Mouse (Mus musculus) liver, embryonic 14.5 days (tissue): ENCODE data around the gene Rptn. TPM values are rescaled to one million over a fixed set of nuclear protein-coding genes. Genes with fewer than 3 reads are reported as not detected.

Experiments
- ATAC-seq: fragments of 200-750 bp; cut with Nextera tagmentation; 2 replicates; pipeline ENCODE4 v1.8.0; 2017; ENCODE audit warnings: moderate number of reproducible peaks, mild to moderate bottlenecking, moderate library complexity; ENCODE audit not compliant: insufficient read depth
- DNase-seq, 3 experiments: peaks; one replicate each; pipeline ENCODE4 v3.0.0-alpha.2; 2012 to 2013; ENCODE audit warnings: low read depth in 3 of 3, low spot score in 3 of 3
- H3K27ac ChIP-seq: fragments of 300-500 bp; sonication (generic); 2 replicates; pipeline ENCODE4 v1.5.1; 2014; ENCODE audit warnings: moderate library complexity, mild to moderate bottlenecking, control low read depth, inconsistent platforms
- H3K27me3 ChIP-seq: fragments of 300-500 bp; sonication (generic); 2 replicates; pipeline ENCODE4 v1.6.1; 2014; ENCODE audit warnings: mild to moderate bottlenecking, low read length, moderate library complexity; ENCODE audit not compliant: control insufficient read depth, insufficient read depth
- H3K36me3 ChIP-seq: fragments of 300-500 bp; sonication (generic); replicated peaks from 2 replicates; pipeline ENCODE4 v1.6.1; 2014; ENCODE audit warnings: low read depth; ENCODE audit not compliant: control insufficient read depth, insufficient read depth
- H3K4me1 ChIP-seq, 2 experiments: fragments of 200-500 bp in 1 of 2; fragments of 300-500 bp in 1 of 2; sonication (generic) in 1 of 2; replicated peaks; 2 replicates each; pipeline ENCODE4 v1.6.1; 2012 to 2014; ENCODE audit warnings: antibody characterized with exemption in 1 of 2, inconsistent platforms in 1 of 2, low read length in 1 of 2; ENCODE audit not compliant: control insufficient read depth in 2 of 2, insufficient read depth in 2 of 2
- H3K4me2 ChIP-seq: fragments of 300-500 bp; sonication (generic); 2 replicates; pipeline ENCODE4 v1.6.1; 2014; ENCODE audit warnings: low read depth, mild to moderate bottlenecking, control low read depth, moderate library complexity
- H3K4me3 ChIP-seq, 2 experiments: fragments of 200-500 bp in 1 of 2; fragments of 300-500 bp in 1 of 2; sonication (generic) in 1 of 2; 2 replicates each; pipeline ENCODE4 v1.5.1; 2012 to 2014; ENCODE audit warnings: low read depth in 2 of 2, low read length in 2 of 2, mild to moderate bottlenecking in 2 of 2, control low read depth in 1 of 2, inconsistent platforms in 1 of 2, moderate library complexity in 1 of 2; ENCODE audit not compliant: insufficient read depth in 1 of 2
- H3K9ac ChIP-seq: fragments of 300-500 bp; sonication (generic); replicated peaks from 2 replicates; pipeline ENCODE4 v1.6.1; 2014; ENCODE audit warnings: mild to moderate bottlenecking, control low read depth, moderate library complexity
- H3K9me3 ChIP-seq: fragments of 300-500 bp; sonication (generic); 2 replicates; pipeline ENCODE4 v1.6.1; 2016; ENCODE audit warnings: low read length, mixed read lengths; ENCODE audit not compliant: control insufficient read depth
- CTCF ChIP-seq: IDR thresholded peaks from 2 replicates; pipeline ENCODE4 v1.5.1; 2016; ENCODE audit warnings: antibody characterized with exemption, low read depth, control low read depth
- EP300 ChIP-seq: IDR thresholded peaks from 2 replicates; pipeline ENCODE4 v1.6.1; 2016; ENCODE audit warnings: antibody characterized with exemption, low read depth
- WGBS: fragments of 180-500 bp; shearing (Covaris S2); extraction: QIAGEN DNeasy Blood & Tissue Kit; methylation state at CpG from one replicate; pipeline ENCODE4 v1.1.7; 2014; ENCODE audit not compliant: insufficient replicate concordance; 5-methylcytosine and 5-hydroxymethylcytosine counted together
- polyA plus RNA-seq, 2 experiments: library from polyadenylated mRNA; depleted of rRNA in 1 of 2; stranded (reverse) in 1 of 2; unstranded in 1 of 2; fragments of >200 nt; fragmentation: Nextera tagmentation in 1 of 2; extraction: Ambion mirVana in 1 of 2; gene quantifications; 2 replicates each; pipeline versions ENCODE4 v1.2.1 to v1.2.3; 2012 to 2014

The Rptn gene
- polyA plus RNA-seq (2012; rRNA removed) (0.01 TPM in 2 replicates), polyA plus RNA-seq (2014; fragmentation: Nextera tagmentation; extraction: Ambion mirVana) (not detected in 2 replicates)

GRCm38 (mm10) chr3:93393366-93393765, at the start of gene Rptn:
Gene Rptn, plus strand, starts transcription at chr3:93393699.
- no peak for DNase-seq
- Histone ChIP-seq H3K27ac (no peak within 1 kb of the TSS), H3K9ac (no peak within 1 kb of the TSS), H3K36me3 (no peaks in the 10 kb centered on the region), H3K9me3 (no peaks in the 10 kb centered on the region), H3K4me1 (no peaks in the 10 kb centered on the region), H3K4me3 (no peak within 1 kb of the TSS), H3K4me2 (no peak within 1 kb of the TSS), H3K27me3 (no peaks in the 10 kb centered on the region)
- WGBS, result 38% methylated on average over 2 of the region's 2 CpGs
- no peak for ATAC-seq
- TF ChIP-seq CTCF, result no peak
- TF ChIP-seq EP300, result no peak

DNA sequence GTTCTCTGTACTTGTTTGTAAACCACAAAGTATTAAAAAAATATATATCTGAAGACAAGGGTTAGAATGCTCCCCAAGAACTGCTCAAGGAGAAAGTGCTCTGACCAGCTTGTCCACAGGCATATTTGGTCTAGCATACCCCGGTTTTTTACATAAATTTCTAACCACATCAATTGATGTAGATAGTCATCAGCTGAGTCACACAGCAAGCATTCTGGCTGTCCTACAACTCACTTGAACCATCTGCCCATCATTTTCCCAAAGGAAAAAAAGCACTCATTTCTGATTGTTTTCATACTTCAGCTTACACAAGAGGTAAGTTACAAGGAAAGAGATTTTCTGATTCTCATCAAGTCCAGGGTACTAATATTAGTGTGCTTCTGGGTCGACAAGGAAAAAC, 46.6 kb upstream of the Rptn start:
- ATAC-seq (no peak), DNase-seq (no peak)
- TF ChIP-seq EP300, result no peak
- TF ChIP-seq CTCF, result no peak
- Histone ChIP-seq H3K36me3 (no peaks in the 10 kb centered on the region), H3K27me3 (no peaks in the 10 kb centered on the region), H3K9me3 (no peaks in the 10 kb centered on the region), H3K4me2 (no peak overlapping the region), H3K27ac (no peak overlapping the region), H3K4me3 (no peak overlapping the region), H3K4me1 (no peaks in the 10 kb centered on the region), H3K9ac (no peak overlapping the region)
- 34% methylated on average over 2 of the region's 2 CpGs for WGBS

DNA sequence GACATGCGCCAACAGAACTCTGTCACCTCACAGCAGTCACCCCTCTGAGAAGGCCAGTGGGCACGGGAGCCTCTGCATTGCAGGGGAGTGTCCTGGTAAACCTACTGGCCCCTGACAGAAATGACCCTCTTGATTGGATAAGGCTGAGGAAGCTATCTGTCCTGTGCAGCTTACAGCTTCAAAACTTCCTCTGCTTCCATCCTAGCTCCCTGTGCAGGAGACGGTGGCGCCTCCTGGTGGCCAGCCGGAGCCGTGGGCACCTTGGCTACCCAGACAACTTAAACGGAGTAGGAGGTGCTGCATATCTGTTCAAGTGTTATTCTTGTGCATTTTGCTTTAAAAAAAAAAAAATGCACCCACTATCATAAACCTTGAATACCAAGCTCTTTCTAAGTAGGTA, 33.5 kb upstream of the Rptn start:
- no peak overlapping the region for H3K27ac ChIP-seq
- H3K4me1 ChIP-seq, result 0 out of 4 replicates have a peak, but pooled peaks cover 0 to 2% of the 10 kb centered on the region in 2 experiments
- H3K9ac ChIP-seq, result no peak overlapping the region
- H3K36me3 ChIP-seq, result no peaks in the 10 kb centered on the region
- no peak overlapping the region for H3K4me2 ChIP-seq
- H3K27me3 ChIP-seq, result no peaks in the 10 kb centered on the region
- H3K4me3 ChIP-seq, result no peak overlapping the region
- ATAC-seq, result no peak
- no peak for TF ChIP-seq EP300
- peak; percentile 80 for TF ChIP-seq CTCF
- no peak for DNase-seq
- 12% methylated on average over 7 of the region's 7 CpGs for WGBS
- no peaks in the 10 kb centered on the region for H3K9me3 ChIP-seq

GRCm38 (mm10) chr3:93361933-93362574, 31.4 kb upstream of the Rptn start:
- DNase-seq (peak in 2 of 3 experiments; percentile 4 to 16), ATAC-seq (no peak)
- peak overlapping the region; percentile 8; the same call in 1 of the 2 replicates for H3K4me2 ChIP-seq
- H3K36me3 ChIP-seq, result no peaks in the 10 kb centered on the region
- H3K27ac ChIP-seq, result no peak overlapping the region
- H3K27me3 ChIP-seq, result no peaks in the 10 kb centered on the region
- 11% methylated on average over 10 of the region's 10 CpGs for WGBS
- H3K4me1 ChIP-seq, result 0 out of 4 replicates have a peak, but pooled peaks cover 0 to 2% of the 10 kb centered on the region in 2 experiments
- H3K9me3 ChIP-seq, result no peaks in the 10 kb centered on the region
- no peak overlapping the region for H3K9ac ChIP-seq
- H3K4me3 ChIP-seq, result no peak overlapping the region
- peak; percentile 54 for TF ChIP-seq CTCF
- no peak for TF ChIP-seq EP300

DNA sequence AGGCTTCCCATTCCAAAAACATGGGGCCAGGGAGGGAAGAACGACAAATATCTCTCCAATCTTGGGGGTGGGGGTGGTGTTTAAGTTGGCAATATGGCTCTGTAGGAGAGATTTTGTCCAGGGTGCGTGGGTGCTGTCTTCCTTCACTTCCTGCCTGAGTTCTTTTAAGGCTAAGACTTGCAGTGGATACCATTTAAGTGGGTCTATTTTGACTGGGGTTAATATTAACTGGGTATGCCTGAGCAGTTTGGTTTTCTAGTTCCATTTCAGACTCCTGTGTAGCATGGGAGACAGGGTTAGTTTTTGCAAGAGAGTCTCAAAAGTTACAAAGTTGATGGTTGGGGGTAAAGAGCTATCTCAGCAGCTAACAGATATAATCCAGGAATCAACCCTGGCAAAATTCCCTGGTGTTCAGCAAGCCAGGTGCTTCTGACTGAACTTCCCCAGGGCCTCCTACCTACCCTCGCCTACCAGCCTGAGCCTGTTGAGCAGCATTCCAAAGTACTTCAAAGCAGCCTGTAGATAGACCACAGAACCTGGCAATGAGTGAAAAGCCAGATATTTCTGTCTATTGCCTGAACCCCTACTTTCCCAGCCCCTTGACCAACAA, 26.4 kb upstream of the Rptn start:
- 34% methylated on average over 3 of the region's 3 CpGs for WGBS
- Histone ChIP-seq H3K27me3 (no peaks in the 10 kb centered on the region), H3K36me3 (no peaks in the 10 kb centered on the region), H3K9me3 (no peaks in the 10 kb centered on the region), H3K4me2 (no peak overlapping the region), H3K27ac (no peak overlapping the region), H3K4me3 (no peak overlapping the region), H3K9ac (no peak overlapping the region), H3K4me1 (peaks cover 0 to 2% of the 10 kb centered on the region in 2 experiments; a peak in 1 of 4 replicates)
- TF ChIP-seq CTCF (no peak), EP300 (no peak)
- DNase-seq (no peak), ATAC-seq (no peak)
